Mouse (Mus musculus): ENCODE results near the gene Them4. TPM values are rescaled to one million over a fixed set of nuclear protein-coding genes. Genes with fewer than 3 reads are reported as not detected.
"Not testable (repeated sequence)": the region's sequence is repeated elsewhere in the genome, so short reads cannot be mapped to it uniquely, and the experiment has no call there.

Them4 gene
- total RNA-seq (2021), result 10 to 100 TPM; 27.9 to 33.4 TPM
- long read RNA-seq, transcript Them4-201 (6 exons, 1,781 nt), result major isoform, 28 of 33 reads
- long read RNA-seq, partial matches to known transcripts, result 1 of 33 reads
- long read RNA-seq, other reads (novel, unspliced or antisense), result 2 of 33 reads

DNA sequence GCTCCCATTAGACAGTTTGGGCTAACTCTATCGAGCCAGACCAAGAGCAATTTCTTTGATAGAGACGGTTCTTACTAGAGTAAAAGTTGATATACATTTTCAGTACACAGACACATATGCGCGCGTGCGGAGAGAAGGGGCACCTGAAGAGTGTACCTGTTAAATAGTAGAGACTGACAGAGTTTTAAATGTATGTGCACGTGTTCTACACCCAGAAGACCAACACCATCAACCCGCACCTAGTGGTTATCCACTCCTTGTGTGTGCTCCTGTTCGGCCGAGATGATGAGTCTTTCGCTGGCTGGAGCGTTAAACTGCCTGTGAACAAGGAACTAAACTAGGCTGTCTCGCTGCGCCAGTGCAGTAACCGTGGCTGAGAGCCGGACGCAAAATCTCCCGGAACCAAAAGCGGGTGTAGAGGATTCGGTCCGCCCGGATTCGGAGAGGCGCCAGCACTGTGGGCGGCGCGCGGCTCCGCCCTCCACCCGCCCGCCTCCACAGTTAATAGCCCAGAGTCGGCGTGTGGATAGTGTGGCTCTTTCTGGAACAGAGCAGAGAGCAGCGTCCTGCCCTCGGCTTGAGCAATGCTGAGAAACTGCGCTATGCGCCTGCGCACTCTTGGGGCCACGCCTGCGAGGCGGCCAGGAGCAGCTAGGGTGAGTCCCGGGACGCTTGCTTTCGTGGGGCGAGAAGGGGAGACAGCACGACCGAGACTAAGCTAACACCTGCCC, at the start of gene Them4:
Them4 (plus strand) TSS at position 457 of the 731 bp plus-strand sequence.
- peak; percentile 85 to 89 for DNase-seq (ENCODE audit: low spot score in 2 of 2)

DNA sequence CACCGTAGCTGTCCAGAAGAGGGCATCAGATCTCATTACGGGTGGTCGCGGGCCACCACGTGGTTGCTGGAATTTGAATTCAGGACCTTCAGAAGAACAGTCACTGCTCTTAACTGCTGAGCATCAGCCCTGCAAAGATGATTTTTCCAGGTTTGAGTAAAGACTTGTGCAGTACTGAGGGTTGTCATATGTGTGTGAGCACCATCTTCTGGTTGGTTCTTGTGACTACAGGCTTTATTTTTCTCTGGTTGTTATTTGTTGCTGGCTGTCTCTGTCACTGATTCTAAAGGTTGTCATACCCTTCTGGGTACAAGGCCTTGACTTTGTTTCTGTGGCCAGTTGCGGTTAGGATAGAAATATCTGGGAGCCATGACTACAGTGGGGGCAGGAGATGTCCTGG, 49.3 kb upstream of the Them4 start:
- peak in 1 of 2 experiments; percentile 20 for DNase-seq (ENCODE audit: low spot score in 2 of 2)

DNA sequence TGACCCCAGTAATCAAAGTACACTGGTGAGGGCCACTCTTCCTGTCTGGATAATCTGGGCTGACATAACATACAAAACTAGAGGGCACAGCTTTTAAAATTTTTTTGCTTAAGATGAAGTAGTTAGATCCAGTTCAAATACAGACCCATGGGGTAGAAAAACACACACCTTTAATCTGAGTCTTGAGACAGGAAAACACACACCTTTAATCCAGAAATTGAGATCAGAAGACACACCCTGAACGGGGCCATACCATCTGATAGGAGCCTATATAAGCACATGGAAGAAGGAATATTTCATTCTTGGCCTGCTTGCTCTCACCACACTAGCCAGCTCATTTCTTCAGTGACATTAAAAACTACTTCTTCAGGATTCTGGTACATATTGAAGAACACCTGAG, 46.2 kb upstream of the Them4 start, which contains the start of gene Gm4778:
Gm4778 (plus strand) TSS at position 301 of the 400 bp plus-strand sequence.
- DNase-seq (ENCODE audit: low spot score in 2 of 2), result not testable (repeated sequence)

DNA sequence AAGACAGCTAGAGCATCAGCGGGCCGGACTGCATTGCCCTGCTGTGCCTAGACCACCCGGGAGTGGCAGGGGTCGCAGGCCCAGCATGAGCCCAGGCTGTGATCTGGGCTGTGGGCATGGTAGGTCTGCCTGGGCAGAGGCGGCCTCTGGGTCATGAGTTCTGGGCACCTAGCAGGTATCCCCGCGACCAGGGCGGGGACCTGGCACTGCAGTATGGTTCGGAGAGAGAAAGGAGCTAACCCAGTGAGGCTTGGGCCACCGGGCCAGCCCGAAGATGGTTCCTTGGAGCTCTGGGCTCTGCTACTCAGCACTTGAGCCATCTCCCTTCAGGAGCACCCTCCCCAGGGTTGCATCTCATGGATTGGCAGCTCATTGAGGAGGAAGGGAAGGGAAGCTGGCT, 33.9 kb upstream of the Them4 start:
- DNase-seq (ENCODE audit: low spot score in 2 of 2), result no peak

DNA sequence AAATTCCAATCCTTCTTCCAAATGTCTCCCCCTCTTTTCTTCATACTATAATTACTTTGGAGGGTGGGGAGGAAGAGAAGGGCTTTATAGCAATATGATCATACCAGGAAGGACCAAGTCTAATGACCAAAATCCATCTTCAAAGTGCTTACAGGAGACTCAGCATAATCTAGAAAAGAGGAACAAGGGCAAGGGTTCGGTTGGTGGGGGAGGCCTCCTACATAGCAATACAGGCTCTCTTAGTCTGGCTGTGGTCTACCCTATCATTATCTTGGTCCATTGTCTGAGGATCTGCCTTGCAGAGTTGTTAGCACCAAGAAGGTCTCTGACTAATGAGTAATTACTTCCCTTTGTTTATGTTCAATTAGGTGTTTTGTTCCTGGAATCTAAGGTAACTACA, 4.4 kb upstream of the Them4 start:
- DNase-seq (ENCODE audit: low spot score in 2 of 2), result no peak

DNA sequence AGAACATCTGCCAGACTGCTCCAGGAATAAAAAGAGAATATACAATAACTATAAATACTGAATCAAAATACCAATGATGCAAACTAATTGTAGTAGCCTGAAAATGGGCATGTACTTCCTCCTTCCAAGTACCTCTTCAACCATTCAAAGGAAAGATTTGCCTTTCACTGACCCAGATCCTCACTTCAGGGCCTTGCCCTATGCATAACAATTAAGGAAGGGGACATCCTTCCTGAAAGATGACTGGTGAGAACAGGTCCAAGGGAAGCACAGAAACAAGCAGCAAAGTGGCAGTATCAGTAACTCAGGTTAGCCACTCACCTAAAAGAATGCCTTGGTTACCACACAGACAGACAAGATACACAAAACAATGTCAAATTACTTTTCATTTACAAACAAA, 2.9 kb upstream of the Them4 start:
- DNase-seq (ENCODE audit: low spot score in 2 of 2), result no peak

DNA sequence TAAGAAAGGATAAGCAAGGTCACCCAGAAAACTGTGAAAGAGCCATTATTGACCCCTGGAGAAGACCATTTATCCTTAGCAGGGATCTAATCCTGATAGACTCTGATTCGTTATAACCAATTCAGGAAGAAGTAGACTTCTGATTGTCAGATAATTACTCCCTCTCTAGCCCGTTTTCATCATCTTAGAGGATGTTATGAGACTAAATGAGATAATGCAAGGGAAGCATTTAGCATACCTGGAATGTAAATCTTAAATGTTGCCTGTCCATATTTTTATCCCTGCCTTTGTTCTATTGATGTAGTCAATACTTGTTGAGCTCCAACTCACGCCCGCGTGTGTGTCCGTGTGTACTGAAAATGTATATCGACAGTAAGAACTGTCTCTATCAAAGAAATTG, 602 bp downstream of the Them4 start:
- DNase-seq (ENCODE audit: low spot score in 2 of 2), result no peak

DNA sequence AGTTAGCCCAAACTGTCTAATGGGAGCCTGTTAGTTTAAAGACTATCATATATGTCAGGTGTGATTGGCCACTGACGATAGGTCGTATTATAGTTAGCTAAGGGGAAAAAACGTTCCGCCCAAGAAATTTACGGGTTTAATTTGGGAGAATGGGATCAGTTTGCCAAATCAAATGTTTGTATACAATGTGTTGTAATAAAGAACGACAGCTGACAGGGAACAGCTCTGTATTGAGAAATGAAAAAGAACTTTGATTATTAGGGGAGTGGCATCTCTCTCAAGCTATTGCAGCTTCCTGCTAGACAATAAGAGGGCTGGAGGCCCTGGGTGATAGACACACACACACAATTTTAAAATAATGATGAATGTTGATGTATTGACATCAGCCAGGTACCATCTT, 1.0 kb downstream of the Them4 start:
- DNase-seq (ENCODE audit: low spot score in 2 of 2), result no peak

DNA sequence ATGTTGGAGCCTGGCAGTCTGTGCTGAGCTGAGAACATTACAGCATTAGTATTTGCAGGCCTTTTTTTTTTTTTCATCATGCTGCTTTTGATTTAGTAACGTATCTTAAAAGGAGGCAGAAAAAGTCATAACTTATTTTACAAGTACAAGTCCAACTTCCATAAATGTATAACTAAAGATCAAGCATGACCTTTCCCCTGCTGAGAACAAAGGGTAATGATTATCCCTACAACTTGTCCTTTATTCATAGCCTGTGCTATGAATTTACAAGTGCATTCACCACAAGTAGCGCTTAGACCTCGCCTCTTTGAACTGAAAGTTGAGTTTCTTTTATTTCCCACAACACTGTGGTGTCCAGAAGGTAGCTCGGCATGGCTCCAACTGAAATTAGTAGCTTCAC, 1.5 kb downstream of the Them4 start:
- DNase-seq (ENCODE audit: low spot score in 2 of 2), result no peak

DNA sequence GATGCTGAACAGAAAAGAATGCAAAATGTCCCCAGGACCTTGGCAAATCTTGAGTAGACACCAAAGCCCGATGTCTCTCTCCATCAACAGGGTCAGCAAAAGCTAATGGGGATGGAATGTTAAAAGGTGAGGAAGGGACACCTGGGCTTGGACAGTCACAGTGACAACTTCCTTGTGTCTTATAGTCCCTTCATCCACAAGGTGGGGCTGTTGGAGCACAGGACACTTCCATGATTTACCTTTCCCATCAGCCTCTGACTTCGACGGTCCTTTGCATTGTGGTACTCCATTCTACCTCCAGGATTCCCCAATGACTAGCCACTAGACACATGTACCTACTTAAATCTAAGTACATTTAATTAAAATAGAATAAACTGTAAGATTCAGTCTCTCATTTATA, 18.8 kb downstream of the Them4 start:
- no peak for DNase-seq (ENCODE audit: low spot score in 2 of 2)

DNA sequence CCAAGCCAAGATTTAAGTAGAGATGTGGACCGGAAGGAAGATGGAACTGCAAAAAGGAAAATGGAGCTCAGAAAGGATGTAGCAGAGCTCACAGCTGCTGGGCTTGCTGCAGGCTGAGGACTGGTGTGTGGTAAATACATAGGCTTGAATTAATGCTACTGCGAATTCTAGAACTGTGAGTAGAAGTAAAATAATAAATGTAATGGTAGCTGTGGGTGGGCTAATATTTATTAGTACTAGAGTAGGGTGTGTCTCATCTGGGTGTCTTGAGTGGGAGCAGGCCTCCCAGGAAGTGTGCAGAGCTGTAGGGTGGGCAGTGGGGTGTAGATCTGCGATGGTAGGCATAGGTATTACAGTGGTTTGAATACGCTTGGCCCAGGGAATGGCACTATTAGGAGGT, 24.6 kb downstream of the Them4 start:
- DNase-seq (ENCODE audit: low spot score in 2 of 2), result no peak

DNA sequence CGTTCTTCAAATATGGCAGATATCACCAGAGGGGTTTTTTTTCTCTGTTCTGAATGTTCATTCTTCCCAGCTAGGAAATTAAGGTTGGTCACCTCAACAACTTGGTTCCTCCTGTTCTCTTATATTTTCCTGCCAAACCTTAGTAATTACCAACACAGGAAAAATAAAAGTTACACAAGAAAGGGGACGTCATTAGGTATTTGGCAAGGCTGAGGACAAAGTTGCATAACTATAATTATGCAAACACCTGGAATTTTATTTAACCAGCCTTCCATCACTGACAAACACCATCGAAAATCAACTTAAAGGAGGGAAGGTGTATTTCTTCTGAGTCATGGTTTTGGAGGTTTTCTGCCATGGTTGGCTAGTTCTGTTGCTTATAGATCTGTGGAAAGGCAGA, 28.6 kb downstream of the Them4 start:
- no peak for DNase-seq (ENCODE audit: low spot score in 2 of 2)

DNA sequence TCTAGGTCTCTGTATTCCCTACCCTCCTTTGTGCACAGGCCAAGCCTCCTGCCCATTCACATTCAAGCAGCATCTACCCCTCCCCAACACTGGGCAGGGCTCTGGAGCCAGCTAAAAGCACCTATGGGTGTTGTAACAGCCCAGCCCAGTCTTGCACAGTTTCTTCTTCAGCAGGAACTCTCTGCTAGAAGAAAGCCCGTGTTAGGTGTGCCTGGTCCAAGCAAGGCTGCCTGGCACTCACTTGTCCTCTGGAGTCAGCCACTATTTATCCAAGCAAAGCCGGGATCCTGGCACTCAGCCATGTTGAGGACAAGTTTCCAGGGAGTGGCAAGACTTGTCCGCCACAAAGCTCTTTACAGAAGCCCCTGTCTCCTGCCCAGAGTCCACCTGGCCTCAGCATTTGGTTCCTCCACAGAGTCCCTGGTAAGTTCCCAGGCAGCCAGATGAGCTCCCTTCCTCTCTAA, 32.1 kb downstream of the Them4 start, which contains the start of gene Them5:
Them5 (plus strand) TSS at position 141 of the 464 bp plus-strand sequence.
- no peak for DNase-seq (ENCODE audit: low spot score in 2 of 2)

DNA sequence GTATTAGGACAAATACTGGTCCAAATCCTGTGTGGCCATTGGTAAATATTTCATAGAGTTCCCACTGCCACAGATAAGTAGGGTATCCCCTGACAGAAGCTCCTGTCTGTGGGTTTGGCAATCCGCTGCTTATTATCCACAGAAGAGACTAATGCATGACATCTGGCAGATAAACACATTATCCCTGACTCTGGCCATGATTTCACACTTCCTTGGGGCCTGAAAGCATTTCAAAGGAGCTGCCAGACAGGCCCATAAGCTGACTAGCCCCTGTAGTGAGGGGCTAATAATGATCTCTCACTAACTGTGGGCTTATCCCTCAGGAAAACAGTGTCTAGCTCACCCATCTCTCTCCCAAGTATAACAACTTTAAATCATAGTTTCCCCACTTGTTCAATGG, 32.7 kb downstream of the Them4 start:
- DNase-seq (ENCODE audit: low spot score in 2 of 2), result no peak

DNA sequence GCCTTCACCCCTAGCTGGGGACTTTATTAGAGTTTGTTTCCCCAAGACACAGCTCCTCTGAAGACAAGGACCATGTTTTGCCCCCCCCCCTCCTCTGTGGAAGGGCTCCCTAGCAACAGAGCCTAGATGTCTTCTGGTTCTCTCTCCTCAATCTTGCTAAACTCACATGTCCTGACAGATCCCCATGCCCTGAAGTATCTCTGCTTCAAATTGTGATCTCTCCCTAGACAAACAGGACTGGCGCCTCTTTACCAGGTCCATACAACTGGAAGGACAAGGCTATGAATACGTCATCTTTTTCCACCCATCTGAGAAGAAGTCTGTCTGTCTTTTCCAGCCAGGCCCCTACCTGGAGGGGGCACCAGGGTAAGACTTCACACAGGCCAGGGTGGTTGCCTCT, 34.3 kb downstream of the Them4 start:
- no peak for DNase-seq (ENCODE audit: low spot score in 2 of 2)

DNA sequence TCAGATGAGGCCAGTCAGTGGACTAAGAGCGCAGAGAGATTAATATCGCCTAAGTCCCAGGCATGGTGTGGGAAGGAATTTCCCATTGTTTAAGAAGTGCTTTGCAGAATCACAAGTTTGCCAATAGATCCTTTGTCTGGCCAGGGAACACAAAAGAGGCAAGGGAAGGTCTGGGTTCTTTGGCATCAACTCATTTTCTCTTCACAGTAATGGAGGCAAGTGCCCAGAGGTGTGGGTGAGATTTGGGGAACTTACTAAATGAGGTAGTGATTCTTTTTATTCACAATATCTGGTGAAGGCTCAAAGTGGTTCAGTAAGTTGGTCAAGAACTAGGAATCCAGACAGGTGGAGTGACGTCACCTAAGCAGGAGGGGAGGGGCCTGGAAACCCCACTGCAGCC, 35.0 kb downstream of the Them4 start:
- no peak for DNase-seq (ENCODE audit: low spot score in 2 of 2)

DNA sequence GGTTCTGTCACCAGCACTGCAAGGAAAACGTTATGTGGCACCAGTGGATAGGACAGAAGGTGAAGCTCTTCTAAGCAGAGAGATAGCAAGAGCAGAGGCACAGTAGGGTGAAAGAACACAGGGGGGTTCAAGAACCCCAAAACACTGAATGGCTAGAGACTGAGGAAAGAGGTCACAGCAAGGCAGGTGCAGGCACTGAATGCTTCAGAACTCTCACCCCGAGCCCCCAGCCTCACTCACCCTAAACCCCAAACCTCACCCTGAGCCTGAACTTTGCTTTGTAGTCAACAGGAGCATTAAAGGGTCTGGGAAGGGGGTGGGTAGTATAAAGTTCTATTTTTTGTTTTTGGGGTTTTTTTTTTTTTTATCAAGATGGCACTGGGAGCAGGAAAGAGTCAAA, 38.3 kb downstream of the Them4 start:
- DNase-seq (ENCODE audit: low spot score in 2 of 2), result no peak

DNA sequence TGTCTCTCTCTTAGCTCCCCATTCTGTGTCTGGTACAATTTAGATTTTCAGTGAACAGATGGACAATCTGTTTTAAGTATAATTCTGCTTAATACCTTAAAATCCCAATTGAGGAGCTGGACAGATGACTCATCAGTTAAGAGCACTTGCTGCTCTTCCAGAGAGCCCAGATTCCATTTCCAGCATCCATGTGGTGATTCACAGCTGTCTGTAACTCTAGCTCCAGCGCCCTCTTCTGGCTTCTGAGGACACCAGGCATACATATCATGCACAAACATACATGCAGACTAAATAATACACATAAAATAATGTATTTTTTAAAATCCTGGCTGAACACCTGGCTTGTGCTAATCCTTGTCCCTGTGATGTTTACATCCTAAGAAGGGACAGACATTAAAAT, 50.9 kb downstream of the Them4 start:
- peak; percentile 45 to 61 for DNase-seq (ENCODE audit: low spot score in 2 of 2)

DNA sequence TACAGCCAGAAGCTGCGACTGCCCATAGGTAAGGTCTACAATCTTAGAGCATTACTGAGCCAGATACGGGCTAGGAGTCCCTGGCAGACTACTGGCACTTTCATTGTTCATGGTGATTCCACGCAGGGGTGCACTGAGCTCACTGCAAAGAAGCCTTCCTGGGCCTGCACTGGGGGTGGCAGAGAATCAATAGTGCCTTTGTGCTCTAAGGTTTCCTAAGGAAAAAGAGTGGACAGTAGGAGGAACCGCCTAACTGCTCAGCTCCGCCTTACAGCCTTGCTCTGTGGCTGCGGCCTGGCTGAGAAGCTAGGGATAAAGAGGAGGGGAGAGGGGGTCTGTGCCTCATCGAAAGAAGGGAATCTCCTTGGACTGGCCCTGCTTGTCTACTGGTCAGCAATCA, 52.2 kb downstream of the Them4 start, which contains the start of gene C2cd4d:
C2cd4d (plus strand) TSS at position 301 of the 400 bp plus-strand sequence.
- DNase-seq (ENCODE audit: low spot score in 2 of 2), result no peak

DNA sequence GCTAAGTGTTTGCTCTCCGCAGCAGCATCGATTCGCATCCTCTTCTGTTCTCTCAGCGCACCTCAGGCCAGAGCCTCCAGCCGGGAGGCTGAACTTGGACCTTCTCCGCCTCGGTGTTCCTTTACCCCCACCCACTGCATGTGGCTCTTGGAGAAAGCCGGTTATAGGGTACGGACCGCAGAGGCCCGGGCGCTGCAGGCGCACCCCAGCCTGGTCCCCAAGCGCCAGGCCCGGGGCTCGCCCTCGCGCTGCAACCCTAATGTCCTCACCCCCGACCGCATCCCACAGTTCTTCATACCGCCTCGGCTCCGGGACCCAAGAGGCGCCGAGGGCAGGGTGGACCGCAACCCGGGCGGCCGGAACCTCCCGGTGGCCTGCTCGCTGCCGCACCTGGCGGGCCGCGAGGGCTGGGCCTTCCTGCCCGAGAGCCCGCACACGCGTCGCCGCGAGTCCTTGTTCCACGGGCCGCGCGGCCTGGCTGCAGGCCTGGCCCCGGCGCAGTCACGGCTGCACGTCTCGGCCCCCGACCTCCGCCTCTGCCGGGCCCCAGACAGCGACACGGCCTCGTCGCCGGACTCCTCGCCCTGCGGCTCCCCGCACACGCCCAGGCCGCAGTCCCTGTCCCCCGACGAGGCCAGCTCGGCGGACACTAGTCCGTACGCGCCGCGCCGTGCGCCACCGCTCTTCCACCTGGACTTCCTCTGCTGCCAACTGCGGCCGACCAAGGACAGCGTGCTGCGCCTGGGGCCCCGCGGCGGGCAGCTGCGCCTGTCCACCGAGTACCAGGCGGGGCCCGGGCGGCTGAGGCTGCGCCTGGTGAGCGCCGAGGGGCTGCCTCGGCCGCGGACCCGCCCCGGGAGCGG, 53.6 kb downstream of the Them4 start:
- peak; percentile 49 to 66 for DNase-seq (ENCODE audit: low spot score in 2 of 2)

DNA sequence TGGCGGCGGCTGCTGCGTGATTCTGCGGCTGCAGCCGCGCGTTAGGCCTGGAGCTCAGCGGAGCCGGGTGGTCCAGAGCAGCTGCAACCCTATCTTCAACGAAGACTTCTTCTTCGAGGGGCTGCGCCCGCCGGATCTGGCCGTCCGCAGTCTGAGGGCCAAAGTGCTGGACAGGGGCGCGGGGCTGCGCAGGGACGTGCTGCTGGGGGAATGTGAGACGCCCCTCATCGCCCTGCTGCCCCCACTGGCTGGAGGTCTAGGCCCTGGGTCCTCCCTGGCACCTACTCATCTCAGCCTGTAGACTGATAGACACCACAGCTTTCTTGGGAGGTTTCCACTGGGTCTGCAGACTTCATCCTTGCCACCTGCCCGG, 54.3 kb downstream of the Them4 start:
- DNase-seq (ENCODE audit: low spot score in 2 of 2), result no peak

DNA sequence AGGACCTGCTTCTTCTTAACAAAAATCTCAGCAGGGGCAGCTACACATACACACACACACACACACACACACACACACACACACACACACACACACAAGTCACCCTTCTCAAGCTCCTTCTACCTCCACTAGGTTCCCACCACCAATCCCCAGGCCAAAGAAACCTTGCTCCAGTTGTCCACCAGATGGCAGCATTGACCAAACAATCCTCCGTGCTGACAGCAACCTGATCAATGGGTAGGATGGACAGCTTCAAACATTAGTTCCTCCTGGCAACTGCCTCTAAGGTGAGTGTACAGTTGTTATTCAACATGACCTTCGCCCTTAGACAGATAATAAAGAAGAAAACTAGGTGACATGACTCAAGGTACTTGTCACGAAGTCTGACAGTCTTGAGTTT, 56.9 kb downstream of the Them4 start:
- peak; percentile 87 for DNase-seq (ENCODE audit: low spot score in 2 of 2)
